Mouse (Mus musculus): Measurements from ENCODE around the gene Mapkapk5.

Mapkapk5 gene

DNA sequence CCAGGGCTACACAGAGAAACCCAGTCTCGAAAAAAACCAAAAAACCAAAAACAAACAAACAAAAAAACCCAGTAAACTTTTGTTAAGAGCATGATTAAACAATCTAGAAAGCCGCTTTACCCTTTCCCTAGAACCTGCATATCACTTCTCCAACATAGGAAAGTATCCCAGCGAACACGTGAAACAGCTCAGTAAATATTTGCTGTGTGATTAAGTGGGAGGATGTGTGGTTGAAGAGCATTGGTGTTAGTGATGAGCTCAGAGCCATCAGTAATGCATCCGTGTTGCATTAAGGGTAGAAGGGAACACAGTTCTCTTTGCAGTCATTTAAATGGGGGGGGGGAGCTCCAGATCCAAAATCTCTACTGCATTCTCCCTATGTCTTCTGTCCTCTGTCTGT lies 60.9 kb downstream of the Mapkapk5 start:
- no peak for DNase-seq

DNA sequence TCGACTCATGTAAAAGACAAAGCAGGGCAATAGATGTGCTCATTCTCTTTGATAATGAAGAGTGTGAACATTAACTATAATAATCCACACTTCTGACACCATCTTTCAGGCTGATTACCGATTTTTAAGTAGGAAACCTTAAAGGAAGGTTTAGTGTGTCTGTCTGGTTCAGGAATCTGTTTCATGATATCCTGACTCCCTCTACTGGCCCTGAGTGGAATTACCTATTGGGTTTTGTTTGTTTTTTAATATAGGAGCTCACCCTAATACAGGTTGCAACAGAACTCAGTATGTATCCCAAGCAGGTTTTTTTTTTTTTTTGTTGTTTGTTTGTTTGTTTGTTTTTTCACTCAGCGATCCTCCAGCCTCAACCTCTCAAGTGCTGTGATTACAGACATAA lies 68.0 kb downstream of the Mapkapk5 start:
- DNase-seq = peak; percentile 13 to 44

DNA sequence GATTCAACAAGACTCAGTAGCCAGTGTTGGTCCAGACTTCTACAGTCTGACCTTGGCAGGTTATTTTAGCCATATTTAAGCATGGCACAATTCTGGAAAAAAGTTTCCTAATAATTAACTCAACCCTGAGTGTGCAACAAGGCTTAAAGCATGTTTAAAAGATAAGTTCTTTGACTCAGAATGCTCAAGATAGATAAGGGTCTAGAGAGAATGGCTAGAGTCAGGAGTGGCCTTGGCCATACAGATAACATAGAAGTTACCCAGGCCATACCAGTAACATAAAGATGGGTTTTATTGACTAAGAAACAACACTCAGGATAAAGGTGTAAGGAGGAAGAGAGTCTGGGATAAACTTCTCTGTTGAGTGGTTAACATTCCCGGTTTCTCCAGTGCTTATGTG lies 69.7 kb downstream of the Mapkapk5 start:
- DNase-seq = no peak
